Mouse (Mus musculus) hindbrain, embryonic 15.5 days (tissue): Measurements from ENCODE around the gene Acbd4. TPM values are rescaled to one million over a fixed set of nuclear protein-coding genes. Genes with fewer than 3 reads are reported as not detected.

Experiments used
- ATAC-seq: fragments of 200-750 bp; cut with Nextera tagmentation; 2 replicates; pipeline ENCODE4 v1.8.0; 2017; ENCODE audit warnings: low read depth, moderate number of reproducible peaks, moderate TSS enrichment; ENCODE audit not compliant: low FRiP score
- H3K27ac ChIP-seq: fragments of 300-500 bp; sonication (generic); replicated peaks from 2 replicates; pipeline ENCODE4 v1.5.1; 2015; ENCODE audit warnings: mild to moderate bottlenecking, inconsistent platforms
- H3K27me3 ChIP-seq: fragments of 300-500 bp; sonication (generic); 2 replicates; pipeline ENCODE4 v1.6.1; 2015; ENCODE audit warnings: control low read depth, inconsistent platforms
- H3K36me3 ChIP-seq: fragments of 300-500 bp; sonication (generic); 2 replicates; pipeline ENCODE4 v1.6.1; 2015; ENCODE audit warnings: control low read depth, inconsistent platforms
- H3K4me1 ChIP-seq: fragments of 300-500 bp; sonication (generic); replicated peaks from 2 replicates; pipeline ENCODE4 v1.6.1; 2015; ENCODE audit warnings: control low read depth, inconsistent platforms
- H3K4me2 ChIP-seq: fragments of 300-500 bp; sonication (generic); 2 replicates; pipeline ENCODE4 v1.6.1; 2015; ENCODE audit warnings: moderate library complexity, mild to moderate bottlenecking, inconsistent platforms
- H3K4me3 ChIP-seq: fragments of 300-500 bp; sonication (generic); 2 replicates; pipeline ENCODE4 v1.5.1; 2015; ENCODE audit warnings: mild to moderate bottlenecking, inconsistent platforms
- H3K9ac ChIP-seq: fragments of 300-500 bp; sonication (generic); 2 replicates; pipeline ENCODE4 v1.6.1; 2015; ENCODE audit warnings: inconsistent platforms
- H3K9me3 ChIP-seq: fragments of 300-500 bp; sonication (generic); 2 replicates; pipeline ENCODE4 v1.6.1; 2016; ENCODE audit warnings: control low read depth, inconsistent platforms
- WGBS: fragments of 180-500 bp; shearing (Covaris S2); methylation state at CpG from one replicate; pipeline ENCODE4 v1.1.7; 2015; 5-methylcytosine and 5-hydroxymethylcytosine counted together
- polyA plus RNA-seq: library from polyadenylated mRNA; unstranded; fragments of >200 nt; fragmentation: Nextera tagmentation; extraction: Ambion mirVana; gene quantifications from 2 replicates; pipeline ENCODE4 v1.2.1, GENCODE M21; 2015

The Acbd4 gene
- polyA plus RNA-seq, 1 experiment from 2014 or later: 11.1 TPM

- Histone ChIP-seq H3K36me3 (no peaks in the 10 kb centered on the region), H3K27ac (no peak overlapping the region), H3K9ac (no peak overlapping the region), H3K4me2 (no peak overlapping the region), H3K4me3 (no peak overlapping the region), H3K4me1 (peaks cover 25% of the 10 kb centered on the region), H3K9me3 (no peaks in the 10 kb centered on the region), H3K27me3 (peaks cover 10% of the 10 kb centered on the region)
- no peak for ATAC-seq
- WGBS: 86% methylated on average over 6 of the region's 6 CpGs
Measured at GRCm38 (mm10) chr11:103105810-103106209, 4.3 kb downstream of the Acbd4 start.

- ATAC-seq: no peak
- WGBS: 71% methylated on average over 4 of the region's 4 CpGs
- H3K36me3 ChIP-seq: no peaks in the 10 kb centered on the region
Measured at GRCm38 (mm10) chr11:103106386-103106785, 4.9 kb downstream of the Acbd4 start.

GRCm38 (mm10) chr11:103111301-103111700 lies 9.8 kb downstream of the Acbd4 start:
- Histone ChIP-seq H3K27me3 (peaks cover 27% of the 10 kb centered on the region), H3K36me3 (no peaks in the 10 kb centered on the region), H3K4me2 (peak overlapping the region; percentile 52), H3K9me3 (no peaks in the 10 kb centered on the region), H3K4me3 (peak overlapping the region; percentile 26; the same call in 1 of the 2 replicates), H3K9ac (peak overlapping the region; percentile 32; the same call in 1 of the 2 replicates), H3K4me1 (peaks cover 24% of the 10 kb centered on the region), H3K27ac (no peak overlapping the region)
- WGBS: 24% methylated on average over 10 of the region's 10 CpGs
- no peak for ATAC-seq

More at GRCm38 (mm10) chr11:103106386-103106785, 4.9 kb downstream of the Acbd4 start:
- H3K9me3 ChIP-seq: no peaks in the 10 kb centered on the region
- no peak overlapping the region for H3K27ac ChIP-seq
- no peak overlapping the region for H3K9ac ChIP-seq
- H3K27me3 ChIP-seq: peaks cover 10% of the 10 kb centered on the region
- H3K4me3 ChIP-seq: no peak overlapping the region
- no peak overlapping the region for H3K4me2 ChIP-seq
- peaks cover 22% of the 10 kb centered on the region for H3K4me1 ChIP-seq

GRCm38 (mm10) chr11:103111881-103112551 lies 10.5 kb downstream of the Acbd4 start:
- Histone ChIP-seq H3K4me1 (peaks cover 26% of the 10 kb centered on the region), H3K27me3 (peaks cover 27% of the 10 kb centered on the region), H3K9ac (peak overlapping the region; percentile 32), H3K4me3 (peak overlapping the region; percentile 26), H3K27ac (no peak overlapping the region), H3K4me2 (peak overlapping the region; percentile 52), H3K9me3 (no peaks in the 10 kb centered on the region), H3K36me3 (no peaks in the 10 kb centered on the region)
- WGBS: 1% methylated on average over 28 of the region's 28 CpGs
- no peak for ATAC-seq

GRCm38 (mm10) chr11:103112552-103112912 lies 11.1 kb downstream of the Acbd4 start:
- Histone ChIP-seq H3K4me3 (no peak overlapping the region), H3K27ac (no peak overlapping the region), H3K9me3 (no peaks in the 10 kb centered on the region), H3K27me3 (peaks cover 27% of the 10 kb centered on the region), H3K4me1 (peaks cover 31% of the 10 kb centered on the region), H3K36me3 (no peaks in the 10 kb centered on the region), H3K9ac (0 out of 2 replicates have a peak overlapping the region, but pooled peaks have one; percentile 32), H3K4me2 (peak overlapping the region; percentile 52)
- WGBS: 11% methylated on average over 9 of the region's 9 CpGs
- no peak for ATAC-seq

GRCm38 (mm10) chr11:103113005-103113404 lies 11.5 kb downstream of the Acbd4 start:
- Histone ChIP-seq H3K27ac (no peak overlapping the region), H3K9me3 (no peaks in the 10 kb centered on the region), H3K36me3 (no peaks in the 10 kb centered on the region), H3K4me1 (peaks cover 36% of the 10 kb centered on the region), H3K27me3 (peaks cover 27% of the 10 kb centered on the region), H3K4me2 (no peak overlapping the region), H3K9ac (no peak overlapping the region), H3K4me3 (no peak overlapping the region)
- WGBS: 39% methylated on average over 12 of the region's 12 CpGs
- ATAC-seq: no peak

GRCm38 (mm10) chr11:103113771-103114170 lies 12.3 kb downstream of the Acbd4 start:
- Histone ChIP-seq H3K4me1 (peaks cover 44% of the 10 kb centered on the region), H3K27me3 (peaks cover 27% of the 10 kb centered on the region)

GRCm38 (mm10) chr11:103114270-103114943 lies 12.9 kb downstream of the Acbd4 start:
- 86% methylated on average over 11 of the region's 11 CpGs for WGBS
- Histone ChIP-seq H3K4me1 (peaks cover 48% of the 10 kb centered on the region), H3K27ac (peak overlapping the region; percentile 92)

More at GRCm38 (mm10) chr11:103113771-103114170, 12.3 kb downstream of the Acbd4 start:
- WGBS: 89% methylated on average over 4 of the region's 4 CpGs
- H3K9ac ChIP-seq: no peak overlapping the region
- no peak for ATAC-seq
- no peak overlapping the region for H3K27ac ChIP-seq
- no peaks in the 10 kb centered on the region for H3K9me3 ChIP-seq
- H3K36me3 ChIP-seq: no peaks in the 10 kb centered on the region
- no peak overlapping the region for H3K4me2 ChIP-seq
- H3K4me3 ChIP-seq: no peak overlapping the region

GRCm38 (mm10) chr11:103115163-103116007 lies 13.9 kb downstream of the Acbd4 start:
- Histone ChIP-seq H3K9me3 (no peaks in the 10 kb centered on the region), H3K4me1 (peaks cover 48% of the 10 kb centered on the region), H3K4me2 (peak overlapping the region; percentile 75), H3K4me3 (peak overlapping the region; percentile 57), H3K27ac (peak overlapping the region; percentile 92), H3K27me3 (peaks cover 27% of the 10 kb centered on the region), H3K9ac (peak overlapping the region; percentile 73), H3K36me3 (no peaks in the 10 kb centered on the region)
- WGBS: under 1% methylated on average over 34 of the region's 34 CpGs
- peak; percentile 53 for ATAC-seq

More at GRCm38 (mm10) chr11:103114270-103114943, 12.9 kb downstream of the Acbd4 start:
- Histone ChIP-seq H3K4me3 (peak overlapping the region; percentile 57), H3K9me3 (no peaks in the 10 kb centered on the region), H3K27me3 (peaks cover 27% of the 10 kb centered on the region), H3K36me3 (no peaks in the 10 kb centered on the region), H3K4me2 (peak overlapping the region; percentile 75), H3K9ac (peak overlapping the region; percentile 73)
- ATAC-seq: no peak

GRCm38 (mm10) chr11:103116008-103116818 lies 14.7 kb downstream of the Acbd4 start, which contains the start of gene Hexim1:
TSS of gene Hexim1 (plus strand) at chr11:103116231.
- Histone ChIP-seq H3K27ac (peak within 1 kb of the TSS; percentile 92), H3K4me1 (peaks cover 46% of the 10 kb centered on the region)
- peak; percentile 96 for ATAC-seq

More at GRCm38 (mm10) chr11:103116008-103116818, 14.7 kb downstream of the Acbd4 start, which contains the start of gene Hexim1:
- Histone ChIP-seq H3K4me2 (peak within 1 kb of the TSS; percentile 75), H3K4me3 (peak within 1 kb of the TSS; percentile 57), H3K9me3 (no peaks in the 10 kb centered on the region), H3K9ac (peak within 1 kb of the TSS; percentile 73), H3K27me3 (peaks cover 20% of the 10 kb centered on the region), H3K36me3 (no peaks in the 10 kb centered on the region)
- under 1% methylated on average over 53 of the region's 53 CpGs for WGBS
